Mouse (Mus musculus): ENCODE measurements around the gene Clpsl2.

DNA sequence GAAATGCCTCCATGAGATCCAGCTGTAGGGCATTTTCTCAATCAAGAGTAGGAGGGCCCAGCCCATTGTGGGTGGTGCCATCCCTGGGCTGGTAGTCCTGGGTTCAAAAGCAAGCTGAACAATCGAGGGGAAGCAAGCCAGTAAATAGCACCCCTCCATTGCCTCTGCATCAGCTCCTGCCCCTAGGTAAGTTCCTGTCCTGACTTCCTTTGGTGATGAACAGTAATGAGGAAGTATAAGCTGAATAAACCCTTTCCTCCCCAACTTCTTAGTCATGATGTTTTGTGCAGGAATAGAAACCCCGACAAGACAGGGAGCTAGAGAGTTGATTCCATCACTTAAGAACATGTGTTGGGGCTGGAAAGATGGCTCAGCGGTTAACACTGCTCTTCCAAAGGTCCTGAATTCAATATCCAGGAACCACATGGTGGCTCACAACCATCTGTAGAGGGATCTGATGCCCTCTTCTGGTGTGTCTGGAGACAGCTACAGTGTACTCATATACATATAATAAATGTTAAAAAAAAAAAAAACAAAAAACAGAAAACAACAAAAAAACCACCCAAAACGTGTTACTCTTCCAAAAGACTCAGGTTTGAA, 24.3 kb upstream of the Clpsl2 start:
- TF ChIP-seq CHD2 (IDR thresholded peaks at IDR 0.05; ENCODE audit: low read depth, low read length) = no peak
- no peak for TF ChIP-seq ZNF384 (IDR thresholded peaks at IDR 0.05; ENCODE audit: low read depth, low read length)
- TF ChIP-seq MAFK (IDR thresholded peaks at IDR 0.05; ENCODE audit: insufficient read depth, low read depth, low read length) = no peak
